Mouse (Mus musculus) olfactory bulb, adult 2 months (tissue): ENCODE measurements around the gene Vopp1.

Experiments
- CTCF ChIP-seq: fragments of 200-500 bp; IDR thresholded peaks from 2 replicates; pipeline ENCODE4 v1.5.1; 2012; ENCODE audit warnings: low read depth, mild to moderate bottlenecking, low read length, moderate library complexity; ENCODE audit not compliant: insufficient read depth
- POLR2A ChIP-seq: fragments of 200-500 bp; IDR thresholded peaks from 2 replicates; pipeline ENCODE4 v1.6.1; 2012; ENCODE audit warnings: mild to moderate bottlenecking, low read depth, low read length, moderate library complexity; ENCODE audit not compliant: insufficient read depth

GRCm38 (mm10) chr6:57822648-57823410, 2.1 kb downstream of the Vopp1 start:
- TF ChIP-seq CTCF: no peak
- no peak for TF ChIP-seq POLR2A
